Mouse (Mus musculus) megakaryocyte progenitor cell, adult 5-6 weeks (primary cell): ENCODE data around the gene Ybx2. TPM values are rescaled to one million over a fixed set of nuclear protein-coding genes. Genes with fewer than 3 reads are reported as not detected.

Experiments
- ATAC-seq: replicated peaks from 2 replicates; pipeline ENCODE4 v1.8.0; 2016; ENCODE audit warnings: mild to moderate bottlenecking, moderate TSS enrichment, inconsistent platforms; ENCODE audit not compliant: poor library complexity
- total RNA-seq, 2 experiments: library from RNA; stranded (forward) in 1 of 2; stranded (reverse) in 1 of 2; fragments of 157-497, 149-512 nt in 1 of 2; fragments of 200-1000 nt in 1 of 2; gene quantifications; 2 replicates each; pipeline versions ENCODE4 v1.2.3 to v1.2.4; 2015 to 2017

Ybx2 gene
- total RNA-seq, 2 experiments from 2014 or later = not detected

DNA sequence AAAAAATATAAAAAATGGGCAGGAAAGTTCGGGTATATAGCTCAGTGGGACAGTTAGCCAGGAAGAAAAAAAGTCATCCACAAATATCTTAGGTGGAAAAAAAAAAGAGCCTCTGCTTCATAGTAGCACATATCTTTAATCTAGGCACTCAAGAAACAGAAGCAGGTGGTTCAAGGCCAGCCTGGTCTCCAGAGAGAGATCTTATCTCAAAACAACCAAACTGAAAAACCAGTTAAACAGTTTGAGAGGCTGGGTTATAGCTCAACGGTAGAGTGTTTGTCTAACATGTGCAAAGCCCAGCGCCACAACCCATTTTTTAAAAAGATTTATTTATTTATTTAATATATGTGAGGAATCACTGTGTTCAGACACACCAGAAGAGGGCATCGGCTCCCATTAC lies 2.5 kb upstream of the Ybx2 start:
- ATAC-seq = no peak

DNA sequence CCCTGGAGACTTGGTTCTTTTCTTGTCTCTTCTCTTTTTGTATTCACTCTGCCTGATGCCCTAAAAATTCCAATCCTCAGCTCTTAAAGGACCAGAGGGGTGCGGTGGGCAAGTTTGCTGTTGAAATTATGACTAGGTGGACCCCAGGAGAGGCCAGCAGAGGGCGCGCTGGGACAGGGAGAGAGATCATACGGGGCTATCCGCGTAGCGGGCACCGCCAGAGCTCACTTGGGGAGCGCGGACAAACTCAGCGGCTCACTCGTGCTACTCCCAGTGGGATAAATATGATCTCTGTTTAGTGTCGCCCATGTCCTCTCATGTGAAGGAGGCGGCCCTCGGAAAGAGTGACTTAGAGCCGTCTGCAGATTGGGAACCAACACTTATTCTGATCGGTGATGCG lies 1.4 kb upstream of the Ybx2 start:
- peak; percentile 74 for ATAC-seq

DNA sequence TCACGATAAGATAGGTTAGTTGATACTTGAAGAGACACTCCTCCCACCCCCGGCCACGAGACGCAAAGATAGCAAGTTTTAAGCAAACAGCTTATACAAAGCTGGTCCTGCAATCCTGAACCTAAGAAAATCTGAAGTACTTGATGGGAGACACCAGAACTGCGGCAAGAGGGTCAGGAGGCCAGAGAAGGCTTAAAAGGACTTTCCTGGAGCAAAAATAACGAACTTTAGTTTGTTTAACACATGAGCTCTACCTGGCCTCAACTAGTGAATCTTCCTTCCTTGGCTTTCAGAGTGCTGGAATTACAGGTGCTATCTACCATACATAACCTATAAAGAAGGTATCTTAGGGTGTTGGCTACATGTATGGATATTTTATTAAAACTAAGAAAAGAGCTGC lies 915 bp upstream of the Ybx2 start:
- no peak for ATAC-seq

DNA sequence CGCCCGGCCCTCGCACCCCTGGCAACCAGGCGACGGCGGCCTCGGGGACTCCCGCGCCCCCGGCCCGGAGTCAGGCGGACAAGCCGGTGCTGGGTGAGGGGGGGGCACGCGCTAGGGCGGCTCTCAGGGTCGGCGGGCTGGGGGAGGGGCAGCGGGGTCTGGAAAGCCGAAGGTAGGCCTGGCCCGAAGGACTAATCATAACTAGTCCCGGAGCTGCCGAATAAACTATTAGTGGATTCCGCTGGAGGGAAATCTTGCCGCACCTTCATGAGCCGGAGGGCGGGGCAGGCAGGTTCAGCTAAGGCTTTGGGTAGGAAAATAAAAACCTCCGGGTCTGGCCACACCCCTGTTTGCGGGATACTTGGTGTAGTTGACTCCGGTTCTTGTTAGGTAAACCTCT lies 560 bp downstream of the Ybx2 start:
- no peak for ATAC-seq

DNA sequence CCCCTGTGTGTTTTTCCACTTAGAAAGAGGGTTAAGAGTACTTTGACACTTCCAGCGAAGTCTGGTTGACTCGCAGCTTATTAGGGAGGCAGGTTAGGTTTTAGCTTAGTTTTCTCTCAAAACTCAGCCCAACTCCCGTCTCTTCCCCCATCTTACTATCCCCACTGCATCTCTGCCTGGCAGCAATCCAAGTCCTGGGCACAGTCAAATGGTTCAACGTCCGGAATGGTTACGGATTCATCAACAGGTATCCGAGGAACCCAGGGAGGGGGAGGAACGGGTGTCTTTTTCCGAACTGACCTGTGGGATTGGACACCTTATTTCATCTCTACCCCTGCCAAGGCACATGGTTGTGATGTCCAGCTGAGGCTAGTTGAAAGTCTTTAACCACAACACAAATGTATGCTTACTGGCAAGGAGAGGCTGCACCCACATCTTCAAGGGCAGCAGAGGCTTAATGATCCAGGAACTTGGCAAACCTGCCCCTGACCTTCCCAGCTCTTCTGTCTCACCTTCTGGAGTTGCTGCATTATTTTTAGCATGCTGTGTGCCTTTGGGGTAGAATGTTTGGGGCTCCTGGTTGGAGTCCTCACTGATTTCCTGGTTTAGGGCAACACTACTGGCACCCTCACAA lies 1.2 kb downstream of the Ybx2 start:
- ATAC-seq = no peak

DNA sequence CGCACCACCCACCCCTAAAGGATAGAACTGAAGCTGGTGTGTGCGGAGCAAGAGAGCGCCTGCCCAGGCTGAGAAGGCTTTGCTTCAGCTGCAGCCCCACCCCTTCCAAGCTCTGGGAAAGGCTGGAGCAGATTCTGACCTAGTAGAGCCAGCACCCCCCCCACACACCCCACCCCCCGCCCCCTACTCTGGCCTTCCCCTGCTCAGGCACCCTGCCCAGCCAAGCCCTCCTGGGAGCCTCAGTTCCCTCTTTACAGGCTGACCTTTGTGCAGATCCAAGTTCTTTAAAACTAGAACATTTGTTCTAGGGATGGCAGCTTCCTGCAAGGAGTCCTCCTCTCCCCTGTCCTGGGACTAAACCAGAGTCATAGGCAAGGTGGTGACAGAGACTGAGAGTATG lies 1.8 kb downstream of the Ybx2 start:
- no peak for ATAC-seq

DNA sequence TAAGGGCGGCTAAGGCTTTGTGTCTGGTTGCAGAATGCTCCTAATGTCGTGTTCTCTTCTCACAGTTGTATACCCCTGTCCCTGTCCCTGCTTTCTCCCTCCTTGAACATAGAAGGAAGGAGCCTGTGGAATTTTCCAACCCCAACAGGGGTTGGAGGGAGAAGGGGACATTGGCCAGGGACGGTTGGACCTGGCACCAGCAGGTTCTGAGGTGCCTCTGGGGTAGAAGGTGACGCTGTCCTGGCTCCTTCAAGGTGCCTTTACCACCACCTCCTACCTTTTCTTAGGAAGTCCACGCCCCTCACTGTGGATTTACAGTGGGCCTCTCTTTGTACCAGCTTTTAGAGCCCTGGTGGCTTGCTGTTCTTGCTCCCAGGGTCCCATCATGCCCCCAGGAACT lies 2.2 kb downstream of the Ybx2 start:
- no peak for ATAC-seq

DNA sequence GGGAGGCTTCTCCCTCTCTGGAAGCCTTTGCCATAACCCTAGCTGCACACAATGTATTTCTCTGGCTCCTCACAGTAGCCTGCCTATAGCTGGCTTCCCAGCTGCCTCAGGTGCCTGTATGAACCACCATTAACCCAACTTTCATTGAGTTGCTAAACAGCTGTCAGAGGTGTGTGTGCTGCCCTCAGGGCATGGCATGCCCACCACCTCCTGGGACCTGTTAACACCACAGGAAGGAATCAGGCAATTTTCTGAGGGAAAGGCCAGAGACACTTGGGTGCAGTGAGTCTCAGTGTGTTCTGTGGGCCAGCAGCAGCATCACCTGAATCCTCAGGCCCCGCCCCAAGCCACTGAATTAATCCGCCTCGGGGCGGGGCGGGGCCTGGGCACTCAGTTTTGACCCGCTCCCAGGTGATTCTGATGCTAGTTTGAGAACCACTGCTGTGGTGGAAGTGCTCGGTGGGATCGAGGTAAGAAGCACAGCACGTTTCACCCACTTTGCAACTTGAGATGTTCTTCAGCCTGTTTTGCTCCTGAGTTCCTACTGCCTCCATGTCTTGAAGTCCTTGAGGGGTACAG lies 2.9 kb downstream of the Ybx2 start:
- no peak for ATAC-seq

DNA sequence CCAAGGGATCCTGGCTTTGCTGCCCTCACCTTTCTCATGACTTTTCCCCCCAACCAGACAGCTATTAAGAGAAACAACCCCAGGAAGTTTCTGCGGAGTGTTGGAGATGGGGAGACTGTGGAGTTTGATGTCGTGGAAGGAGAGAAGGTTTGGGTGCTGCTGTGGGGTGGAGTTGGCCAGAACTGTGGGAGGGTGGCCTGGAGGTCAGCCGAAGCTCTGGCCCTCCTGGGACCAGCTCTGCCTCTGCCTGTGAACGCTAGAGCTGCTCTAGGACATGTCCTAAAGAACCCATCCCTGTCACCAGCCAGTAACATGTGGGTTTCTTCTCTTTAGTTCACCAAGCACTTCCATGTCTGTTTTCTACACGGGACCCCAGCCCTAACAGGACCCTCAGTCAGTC lies 3.6 kb downstream of the Ybx2 start:
- no peak for ATAC-seq

DNA sequence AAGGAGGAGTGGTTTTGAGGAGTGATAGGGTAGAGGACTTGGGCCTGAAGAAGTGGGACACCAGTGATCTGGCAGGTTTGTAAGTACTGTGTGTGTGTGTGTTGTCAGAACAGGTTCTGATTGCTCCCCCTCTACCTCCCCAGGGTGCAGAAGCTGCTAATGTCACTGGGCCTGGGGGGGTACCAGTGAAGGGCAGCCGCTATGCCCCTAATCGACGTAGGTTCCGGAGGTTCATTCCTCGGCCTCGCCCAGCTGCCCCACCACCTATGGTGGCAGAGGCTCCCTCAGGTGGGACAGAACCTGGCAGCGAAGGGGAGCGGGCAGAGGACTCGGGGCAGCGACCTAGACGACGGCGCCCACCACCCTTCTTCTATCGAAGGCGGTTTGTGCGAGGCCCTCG lies 4.1 kb downstream of the Ybx2 start:
- ATAC-seq = no peak

DNA sequence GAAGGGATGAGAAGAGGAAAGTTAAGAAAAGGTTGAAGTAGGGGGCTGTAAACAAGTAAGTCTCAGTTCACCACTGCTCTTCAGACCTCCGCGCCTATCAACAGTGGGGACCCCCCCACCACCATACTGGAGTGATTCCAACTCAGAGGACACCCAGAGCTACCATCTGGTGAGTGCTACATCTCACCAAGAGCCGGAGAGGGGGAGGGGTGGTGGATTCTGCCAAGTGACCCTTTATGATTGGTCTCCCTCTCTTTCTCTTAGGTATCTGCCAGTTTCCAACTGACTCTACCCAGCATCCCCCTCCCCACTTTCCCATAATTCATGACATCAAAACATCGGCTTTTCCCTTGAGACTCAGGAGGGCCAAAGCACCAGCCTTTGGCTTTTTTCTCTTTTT lies 5.4 kb downstream of the Ybx2 start:
- no peak for ATAC-seq

DNA sequence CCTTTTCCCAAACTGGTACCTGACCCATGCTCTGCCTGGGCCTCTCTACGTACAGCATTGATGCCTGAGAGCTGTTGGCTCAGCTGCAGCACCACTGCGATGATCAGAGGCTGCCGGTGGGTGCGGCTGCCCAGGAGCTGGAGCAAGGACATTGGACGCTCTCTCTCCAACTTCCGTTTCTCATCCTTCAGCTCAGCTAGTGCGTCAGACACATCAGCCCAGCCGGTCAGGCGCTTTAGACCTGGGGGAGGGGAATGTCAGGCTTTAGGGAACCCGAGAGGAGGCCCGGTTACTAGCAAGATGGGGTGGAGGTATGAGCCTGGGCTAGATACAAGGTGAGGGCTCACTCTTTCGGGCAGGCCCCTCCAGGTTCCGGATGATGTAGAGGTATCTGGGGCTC lies 9.6 kb downstream of the Ybx2 start:
- no peak for ATAC-seq

DNA sequence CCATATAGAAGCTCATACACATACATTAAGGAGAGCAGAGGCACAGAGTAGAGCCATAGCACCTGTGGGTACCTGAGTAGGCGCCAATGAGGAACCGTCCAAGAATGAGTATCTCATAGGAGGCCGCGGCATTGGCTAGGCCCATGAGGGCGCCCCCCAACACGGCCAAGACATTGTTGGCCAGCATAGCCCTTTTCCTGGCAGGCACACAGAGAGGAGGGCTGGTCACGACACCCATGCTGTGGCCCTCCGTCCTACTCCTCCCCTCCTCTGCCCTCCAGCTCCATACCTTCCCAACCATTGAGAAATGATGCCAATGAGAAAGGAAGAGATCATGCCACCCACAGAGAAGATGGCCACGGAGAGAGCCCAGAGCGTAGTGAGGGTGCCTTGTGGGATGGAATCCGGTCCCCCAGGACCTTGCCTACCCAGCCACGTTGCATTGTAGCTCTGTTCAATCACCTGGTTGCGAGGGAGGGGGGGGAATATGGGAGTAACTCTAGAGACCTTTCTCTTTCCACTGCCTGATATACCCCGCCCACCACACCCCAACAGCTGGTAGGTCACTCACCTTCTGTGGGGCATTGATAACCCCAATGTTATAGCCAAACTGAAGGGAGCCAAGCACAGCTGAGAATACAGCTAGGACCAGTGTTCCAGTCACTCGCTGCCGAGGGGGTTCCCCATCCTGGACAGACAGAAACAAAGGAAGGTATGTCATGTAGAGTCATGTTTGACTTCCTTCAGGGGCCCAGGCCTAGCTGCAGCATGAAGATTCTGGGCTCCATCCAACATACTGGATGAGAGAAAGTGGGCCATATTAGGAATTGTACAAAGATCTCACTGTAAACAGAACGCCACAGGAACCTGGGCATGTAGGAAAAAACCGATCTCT lies 10.6 kb downstream of the Ybx2 start:
- ATAC-seq = peak; percentile 40; the same call in 1 of the 2 replicates

DNA sequence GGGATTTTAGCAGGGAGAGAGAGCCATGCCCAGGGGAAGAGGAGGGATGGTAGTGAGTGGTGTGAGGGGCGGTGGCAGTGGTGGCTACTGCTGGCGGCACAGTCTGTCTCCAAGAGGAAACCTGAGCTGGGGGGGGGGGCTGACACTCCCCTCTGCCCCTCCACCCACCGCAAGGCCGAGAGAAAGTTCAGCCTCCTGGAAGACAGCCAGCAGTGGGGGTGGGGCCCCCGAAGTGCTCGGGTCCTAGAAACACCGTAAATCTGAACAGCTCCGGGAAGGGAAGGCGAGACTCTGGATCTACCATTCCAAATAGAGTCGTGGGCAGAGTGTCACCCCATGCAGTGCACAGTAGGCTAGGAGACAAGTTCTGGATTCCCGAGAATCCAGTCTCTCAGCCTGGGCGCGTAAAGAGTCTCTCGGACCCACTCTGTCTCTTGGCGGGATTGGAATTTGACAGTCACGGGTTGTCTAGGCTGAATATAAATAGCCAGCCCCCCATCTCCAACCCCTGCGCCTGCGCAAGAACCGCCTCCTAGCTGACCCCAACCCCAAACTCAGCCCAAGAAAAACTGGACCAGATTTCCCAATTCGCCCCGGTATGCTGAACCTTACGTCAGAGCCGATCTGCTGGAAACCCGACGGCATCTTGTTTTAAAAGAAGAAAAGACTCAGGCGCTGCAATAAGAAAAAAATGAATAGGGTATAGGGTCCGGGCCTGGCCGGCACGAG lies 11.9 kb downstream of the Ybx2 start:
- no peak for ATAC-seq

DNA sequence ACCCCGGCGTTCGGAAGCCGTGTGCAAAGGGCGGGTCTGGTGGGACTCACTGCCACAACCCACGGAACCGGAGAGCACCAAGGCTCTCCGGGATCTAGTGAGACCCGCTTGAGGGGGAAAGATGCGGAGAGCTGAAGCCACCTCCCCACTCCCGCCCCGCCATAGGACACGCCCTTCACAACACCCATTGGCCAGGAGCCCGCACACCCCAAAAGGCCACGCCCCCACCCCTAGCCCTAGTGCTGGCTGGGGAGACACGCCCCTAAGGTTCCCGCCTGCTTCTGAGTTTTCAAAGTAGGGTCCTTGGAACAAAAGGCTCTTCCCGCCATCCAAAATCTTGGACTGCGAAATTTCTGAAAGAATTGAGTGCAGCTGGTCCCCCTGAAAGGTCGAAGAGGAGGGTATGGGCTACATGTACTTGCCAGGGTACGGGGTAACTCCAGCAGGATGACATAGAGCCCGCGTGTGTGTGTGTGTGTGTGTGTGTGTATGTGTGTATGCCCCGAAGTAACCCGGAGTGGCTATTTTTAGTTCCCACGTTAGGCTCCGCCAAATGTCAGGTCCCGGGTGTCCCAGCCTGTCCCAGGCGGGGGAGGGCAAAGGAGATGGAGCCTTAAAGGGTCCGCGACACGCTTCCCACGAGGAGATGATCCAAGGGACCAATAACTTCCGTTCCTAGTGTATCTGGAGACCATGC lies 12.6 kb downstream of the Ybx2 start, which contains the start of gene Slc2a4:
Slc2a4 (minus strand) TSS at position 123 of the 697 bp plus-strand sequence.
- ATAC-seq = peak; percentile 88

DNA sequence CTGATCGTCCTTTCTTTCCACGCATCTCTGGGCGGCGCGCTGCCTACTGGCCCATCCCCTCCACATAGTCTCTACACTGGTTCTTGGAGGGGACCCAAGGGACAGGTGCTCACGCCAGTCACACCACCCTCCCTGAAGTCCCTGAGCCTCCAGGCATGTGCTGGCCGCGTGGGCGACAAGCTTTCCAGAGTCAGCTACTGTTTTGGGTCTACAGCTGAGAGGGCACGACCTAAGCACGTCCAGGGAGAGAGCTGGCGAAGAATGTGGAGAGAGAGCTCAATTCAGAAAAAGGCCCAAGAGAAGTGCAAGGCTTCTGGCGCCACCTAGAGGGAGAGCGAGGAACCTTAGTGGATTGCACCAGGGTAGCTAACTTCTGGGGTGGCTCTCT lies 13.2 kb downstream of the Ybx2 start:
- ATAC-seq = peak; percentile 82

DNA sequence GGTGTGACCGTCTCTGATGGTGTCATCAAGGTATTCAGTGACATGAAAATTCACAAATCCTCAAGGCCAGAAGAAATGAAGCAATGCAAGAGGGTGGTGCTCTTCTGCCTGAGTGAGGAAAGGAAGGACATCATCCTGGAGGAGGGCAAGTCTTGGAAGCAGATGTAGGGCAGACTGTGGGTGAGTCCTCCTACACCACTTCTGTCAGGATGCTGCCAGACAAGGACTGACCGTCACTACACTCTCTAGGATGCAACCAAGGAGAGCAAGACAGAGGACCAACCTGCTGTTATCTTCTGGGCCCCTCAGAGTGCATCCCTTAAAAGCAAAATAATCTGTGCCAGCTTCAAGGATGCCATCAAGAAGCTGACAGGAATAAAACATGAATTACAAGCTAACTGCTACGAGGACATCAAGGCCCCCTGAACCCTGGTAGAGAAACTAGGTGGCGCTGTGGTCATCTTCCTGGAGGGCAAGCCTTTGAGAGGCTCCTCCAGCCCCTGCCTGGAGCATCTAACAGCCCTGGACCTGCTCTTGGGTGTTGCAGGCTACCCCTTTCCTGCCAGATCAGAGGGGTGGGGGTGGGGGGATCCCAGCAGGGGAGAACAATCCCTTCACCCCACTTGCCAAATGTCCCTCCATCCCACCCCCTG lies 15.3 kb downstream of the Ybx2 start:
- ATAC-seq = no peak

DNA sequence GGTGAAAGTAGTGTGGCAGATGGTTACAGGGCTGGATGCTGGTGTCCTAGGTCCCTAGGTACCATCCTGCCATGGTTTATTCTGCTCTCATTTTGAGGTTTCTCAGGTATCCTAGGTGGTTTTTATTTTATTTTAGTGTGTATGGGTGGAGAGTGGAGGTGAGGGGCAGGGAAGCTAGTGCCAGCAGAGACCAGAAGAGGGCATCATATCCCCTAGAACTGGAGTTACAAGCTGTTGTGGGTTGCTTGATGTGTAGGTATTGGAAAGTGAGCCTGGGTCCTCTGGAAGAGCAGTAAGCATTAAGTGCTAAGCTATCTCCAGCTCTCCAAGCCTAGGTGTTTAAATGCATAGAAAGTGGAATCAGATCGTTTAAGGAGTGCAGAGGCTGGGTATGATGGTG lies 16.7 kb downstream of the Ybx2 start:
- no peak for ATAC-seq

DNA sequence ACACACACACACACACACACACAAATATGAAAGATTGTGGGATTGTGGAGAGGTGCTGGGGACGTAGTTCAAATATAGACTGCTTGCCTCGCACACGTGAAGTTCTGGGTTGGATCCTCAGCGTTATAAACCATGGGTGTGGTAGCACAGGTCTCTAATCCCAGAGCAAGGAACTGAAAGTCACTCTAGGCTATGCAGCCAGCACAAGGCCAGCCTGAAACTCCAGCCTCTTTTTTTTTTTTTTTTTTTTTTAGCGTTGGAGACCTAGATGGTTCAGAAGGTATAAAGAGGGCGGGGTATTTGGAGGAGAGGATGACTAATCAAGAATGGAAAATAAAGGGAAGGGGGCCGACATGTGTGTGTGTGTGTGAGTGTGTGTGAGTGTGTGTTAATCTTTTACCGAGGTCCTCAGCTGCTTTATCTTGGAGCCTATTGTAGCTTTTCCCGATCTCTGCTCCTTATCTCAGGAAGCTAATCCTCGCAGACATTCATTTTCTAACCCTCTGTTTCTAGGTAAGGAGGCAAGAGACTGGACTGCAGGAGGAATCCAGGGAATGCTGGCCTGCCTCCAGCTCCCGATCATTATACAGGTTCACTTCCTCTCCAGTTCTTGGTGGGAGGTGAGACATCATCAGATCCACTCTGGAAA lies 17.8 kb downstream of the Ybx2 start:
- ATAC-seq = no peak

DNA sequence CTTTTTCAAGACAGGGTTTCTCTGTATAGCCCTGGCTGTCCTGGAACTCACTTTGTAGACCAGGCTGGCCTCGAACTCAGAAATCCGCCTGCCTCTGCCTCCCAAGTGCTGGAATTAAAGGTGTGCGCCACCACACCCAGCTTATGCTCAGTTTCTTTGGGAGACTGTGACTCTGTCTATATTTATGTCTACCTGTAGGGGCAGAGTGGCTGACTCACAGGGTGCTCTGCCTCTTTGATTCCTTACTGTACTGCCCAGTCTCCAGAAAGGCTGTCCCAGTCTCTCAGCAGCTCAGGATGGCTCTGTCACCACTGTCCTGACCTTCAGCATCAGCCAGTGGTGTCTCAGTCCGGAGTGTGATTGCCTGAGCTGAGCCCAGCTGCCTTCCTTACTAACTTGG lies 20.0 kb downstream of the Ybx2 start:
- ATAC-seq = peak; percentile 48; the same call in 1 of the 2 replicates
